Mouse (Mus musculus): ENCODE measurements around the gene Pnkd.

GRCm38 (mm10) chr1:74248799-74249198 is 35.9 kb upstream of the Pnkd start:
- no peak for TF ChIP-seq CTCF (IDR thresholded peaks at IDR 0.05; ENCODE audit: low read depth, low read length)
- TF ChIP-seq POLR2A (IDR thresholded peaks at IDR 0.05; ENCODE audit: extremely low read depth, insufficient read depth, low read length) = no peak
